Mouse (Mus musculus): ENCODE measurements around the gene Acox2. TPM values are rescaled to one million over a fixed set of nuclear protein-coding genes. Genes with fewer than 3 reads are reported as not detected.

The Acox2 gene
- polyA plus RNA-seq, 1 experiment from 2014 or later: 1.3 TPM

GRCm38 (mm10) chr14:8219876-8220275, 39.3 kb downstream of the Acox2 start:
- H3K4me3 ChIP-seq (ENCODE audit: low read length): no peak overlapping the region
- H3K9me3 ChIP-seq (ENCODE audit: control insufficient read depth, low read length): no peaks in the 10 kb centered on the region
- H3K27ac ChIP-seq (ENCODE audit: low read length): no peak overlapping the region
- no peak for ATAC-seq (ENCODE audit: low read depth)
- H3K9ac ChIP-seq (ENCODE audit: low read length): no peak overlapping the region
- H3K27me3 ChIP-seq (ENCODE audit: control insufficient read depth, insufficient read depth, low read depth, low read length): no peaks in the 10 kb centered on the region
- H3K36me3 ChIP-seq (ENCODE audit: control insufficient read depth, insufficient read depth, low read length): peaks cover 11% of the 10 kb centered on the region
- no peak overlapping the region for H3K4me2 ChIP-seq (ENCODE audit: low read depth, low read length)
- H3K4me1 ChIP-seq (replicated peaks; ENCODE audit: control insufficient read depth, insufficient read depth, low read length): peaks cover 14% of the 10 kb centered on the region
- WGBS: 77% methylated on average over 11 of the region's 11 CpGs

GRCm38 (mm10) chr14:8218730-8219380, 40.3 kb downstream of the Acox2 start:
- H3K4me2 ChIP-seq (ENCODE audit: low read depth, low read length): no peak overlapping the region
- no peak overlapping the region for H3K4me3 ChIP-seq (ENCODE audit: low read length)
- 49% methylated on average over 10 of the region's 10 CpGs for WGBS
- no peak overlapping the region for H3K27ac ChIP-seq (ENCODE audit: low read length)
- H3K27me3 ChIP-seq (ENCODE audit: control insufficient read depth, insufficient read depth, low read depth, low read length): no peaks in the 10 kb centered on the region
- peaks cover 9% of the 10 kb centered on the region for H3K36me3 ChIP-seq (ENCODE audit: control insufficient read depth, insufficient read depth, low read length)
- H3K9me3 ChIP-seq (ENCODE audit: control insufficient read depth, low read length): no peaks in the 10 kb centered on the region
- ATAC-seq (ENCODE audit: low read depth): no peak
- peaks cover 16% of the 10 kb centered on the region for H3K4me1 ChIP-seq (replicated peaks; ENCODE audit: control insufficient read depth, insufficient read depth, low read length)
- no peak overlapping the region for H3K9ac ChIP-seq (ENCODE audit: low read length)

DNA sequence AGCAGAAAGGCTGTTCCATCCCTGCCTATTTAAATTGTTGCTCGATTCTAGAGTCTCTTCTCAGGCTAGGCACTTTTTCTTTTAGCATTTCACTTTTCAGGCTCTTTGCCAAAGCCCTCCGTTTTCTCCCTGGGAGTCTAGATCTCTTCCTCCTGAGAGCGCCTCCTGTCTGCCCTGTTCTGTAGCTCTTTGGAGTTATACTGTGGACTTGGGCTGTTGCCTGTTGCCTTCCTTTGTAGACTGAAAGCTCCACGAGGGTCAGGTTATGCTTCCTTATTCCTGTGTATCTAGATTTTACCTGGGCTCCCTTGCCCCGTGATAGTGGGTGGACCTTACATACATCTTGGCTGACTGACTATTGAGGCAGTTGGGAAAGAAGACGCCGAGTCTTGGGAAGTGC, 40.9 kb downstream of the Acox2 start:
- Histone ChIP-seq H3K9me3 (ENCODE audit: control insufficient read depth, low read length) (no peaks in the 10 kb centered on the region), H3K4me3 (ENCODE audit: low read length) (no peak overlapping the region), H3K36me3 (ENCODE audit: control insufficient read depth, insufficient read depth, low read length) (peaks cover 7% of the 10 kb centered on the region), H3K27ac (ENCODE audit: low read length) (no peak overlapping the region), H3K27me3 (ENCODE audit: control insufficient read depth, insufficient read depth, low read depth, low read length) (no peaks in the 10 kb centered on the region), H3K4me2 (ENCODE audit: low read depth, low read length) (no peak overlapping the region), H3K4me1 (replicated peaks; ENCODE audit: control insufficient read depth, insufficient read depth, low read length) (peaks cover 16% of the 10 kb centered on the region), H3K9ac (ENCODE audit: low read length) (no peak overlapping the region)
- WGBS: 54% methylated on average over 7 of the region's 7 CpGs
- ATAC-seq (ENCODE audit: low read depth): no peak

- H3K4me1 ChIP-seq (replicated peaks; ENCODE audit: control insufficient read depth, insufficient read depth, low read length): peaks cover 16% of the 10 kb centered on the region
- WGBS: 57% methylated on average over 5 of the region's 5 CpGs
- H3K36me3 ChIP-seq (ENCODE audit: control insufficient read depth, insufficient read depth, low read length): peaks cover 2% of the 10 kb centered on the region; the same call in 1 of the 2 replicates
- no peaks in the 10 kb centered on the region for H3K27me3 ChIP-seq (ENCODE audit: control insufficient read depth, insufficient read depth, low read depth, low read length)
- no peaks in the 10 kb centered on the region for H3K9me3 ChIP-seq (ENCODE audit: control insufficient read depth, low read length)
- H3K4me2 ChIP-seq (ENCODE audit: low read depth, low read length): peak overlapping the region; percentile 93
- H3K4me3 ChIP-seq (ENCODE audit: low read length): peak overlapping the region; percentile 63
- H3K9ac ChIP-seq (ENCODE audit: low read length): no peak overlapping the region
- no peak for ATAC-seq (ENCODE audit: low read depth)
- no peak overlapping the region for H3K27ac ChIP-seq (ENCODE audit: low read length)
Observed at GRCm38 (mm10) chr14:8216100-8216499, 43.1 kb downstream of the Acox2 start.

DNA sequence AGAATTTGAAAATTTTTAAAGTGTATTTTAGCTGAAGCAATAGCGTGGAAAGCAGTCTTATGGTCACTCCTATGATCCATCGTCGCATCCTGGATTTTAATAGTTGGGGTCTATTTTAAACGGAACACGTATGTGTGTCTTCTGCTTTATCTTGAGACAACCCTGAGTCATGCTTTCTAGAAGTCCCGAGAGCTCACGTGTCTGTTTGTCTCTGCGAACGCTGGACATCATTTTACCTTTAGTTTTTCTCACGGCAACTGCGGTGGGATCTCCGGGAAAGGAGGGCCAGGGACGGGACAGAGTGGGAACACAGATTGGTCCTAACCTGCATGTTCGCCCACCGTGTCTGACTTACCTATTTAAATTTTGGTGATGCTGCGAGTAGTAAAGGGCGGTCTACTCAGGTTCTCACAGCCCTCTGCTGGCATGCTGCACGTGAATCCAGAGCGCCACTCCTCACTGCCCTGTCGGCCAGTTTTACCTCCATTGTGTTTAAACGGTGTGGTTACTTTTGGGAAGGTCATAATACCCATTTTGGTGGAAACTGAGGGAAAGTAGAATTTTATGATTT, 43.9 kb downstream of the Acox2 start:
- no peak for ATAC-seq (ENCODE audit: low read depth)
- H3K4me3 ChIP-seq (ENCODE audit: low read length): peak overlapping the region; percentile 63
- H3K4me2 ChIP-seq (ENCODE audit: low read depth, low read length): peak overlapping the region; percentile 93
- no peak overlapping the region for H3K27ac ChIP-seq (ENCODE audit: low read length)
- H3K4me1 ChIP-seq (replicated peaks; ENCODE audit: control insufficient read depth, insufficient read depth, low read length): peaks cover 16% of the 10 kb centered on the region
- no peaks in the 10 kb centered on the region for H3K36me3 ChIP-seq (ENCODE audit: control insufficient read depth, insufficient read depth, low read length)
- 23% methylated on average over 21 of the region's 21 CpGs for WGBS
- peak overlapping the region; percentile 18 for H3K9ac ChIP-seq (ENCODE audit: low read length)
- no peaks in the 10 kb centered on the region for H3K27me3 ChIP-seq (ENCODE audit: control insufficient read depth, insufficient read depth, low read depth, low read length)
- H3K9me3 ChIP-seq (ENCODE audit: control insufficient read depth, low read length): no peaks in the 10 kb centered on the region

DNA sequence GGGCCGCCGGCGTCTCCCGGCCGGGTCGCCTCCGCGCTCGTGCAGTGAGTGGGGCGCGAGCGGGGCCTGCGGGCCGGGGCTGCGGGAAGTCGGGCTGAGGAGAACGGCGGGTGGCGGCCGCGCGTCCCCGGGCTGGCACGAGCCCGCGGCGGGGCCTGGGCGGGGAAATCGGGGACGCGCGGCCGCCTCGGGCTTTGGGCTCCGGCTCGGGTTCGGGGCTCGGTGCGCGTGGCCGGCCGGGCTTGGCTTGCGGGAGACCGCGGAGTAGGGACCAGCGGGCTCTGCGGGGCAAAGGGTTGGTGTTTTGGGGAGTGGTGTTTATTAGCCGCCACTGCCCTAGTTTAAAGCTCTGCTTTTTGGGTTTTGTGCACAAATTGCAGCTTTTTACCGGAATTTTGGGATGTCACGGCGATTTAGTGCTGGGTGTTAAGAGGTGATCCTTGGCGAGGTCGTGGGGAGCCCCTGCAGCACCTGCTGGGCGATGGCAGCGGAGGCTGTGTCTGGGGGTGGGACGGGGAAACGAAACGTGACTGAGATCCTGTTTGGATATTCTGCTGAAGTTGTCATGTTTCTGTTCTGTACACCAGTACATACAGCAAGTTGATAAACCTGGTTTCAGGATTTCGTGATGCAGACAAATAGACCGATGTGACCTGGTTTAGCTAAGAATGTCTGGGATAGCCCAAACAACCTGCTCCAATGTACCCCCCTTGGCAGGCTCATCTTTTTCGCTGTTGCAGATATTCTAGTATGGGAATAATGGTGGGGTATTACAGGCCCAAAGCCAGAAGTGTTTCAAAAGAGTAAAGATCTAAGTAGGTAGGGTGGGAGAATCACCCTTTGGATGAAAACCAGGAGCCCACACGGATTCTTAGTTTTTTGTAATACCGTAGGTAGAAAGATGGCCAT, 44.6 kb downstream of the Acox2 start:
- Histone ChIP-seq H3K9me3 (ENCODE audit: control insufficient read depth, low read length) (no peaks in the 10 kb centered on the region), H3K27me3 (ENCODE audit: control insufficient read depth, insufficient read depth, low read depth, low read length) (no peaks in the 10 kb centered on the region), H3K4me1 (replicated peaks; ENCODE audit: control insufficient read depth, insufficient read depth, low read length) (peaks cover 16% of the 10 kb centered on the region), H3K4me3 (ENCODE audit: low read length) (peak overlapping the region; percentile 63), H3K36me3 (ENCODE audit: control insufficient read depth, insufficient read depth, low read length) (no peaks in the 10 kb centered on the region), H3K9ac (ENCODE audit: low read length) (peak overlapping the region; percentile 90), H3K4me2 (ENCODE audit: low read depth, low read length) (peak overlapping the region; percentile 93), H3K27ac (ENCODE audit: low read length) (peak overlapping the region; percentile 94)
- 2% methylated on average over 44 of the region's 63 CpGs for WGBS
- ATAC-seq (ENCODE audit: low read depth): peak; percentile 82

DNA sequence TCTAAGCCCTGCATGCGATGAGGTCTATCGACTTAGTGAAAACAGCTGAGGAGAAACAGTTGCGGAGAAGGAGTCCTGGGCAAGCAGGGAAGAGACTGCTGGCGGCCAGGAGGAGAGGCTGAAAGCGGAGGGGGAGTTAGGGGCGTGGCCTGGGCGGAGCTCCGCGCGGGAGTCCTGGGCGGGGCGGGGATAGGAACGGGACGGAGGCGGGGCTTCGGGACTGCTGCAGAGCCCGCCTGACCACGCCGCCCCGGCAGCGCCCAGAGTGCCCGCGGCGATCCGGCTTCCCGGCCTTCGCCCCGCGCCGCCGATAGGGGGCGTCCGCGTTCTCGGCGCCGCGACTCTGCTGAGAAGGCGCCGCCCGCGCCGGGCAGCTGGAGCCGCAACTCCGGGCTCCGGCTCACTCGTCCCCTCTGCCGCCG, 45.3 kb downstream of the Acox2 start, which contains the start of gene Kctd6:
Gene Kctd6, plus strand, starts transcription at position 338 of the 422 bp plus-strand sequence.
- H3K9ac ChIP-seq (ENCODE audit: low read length): peak within 1 kb of the TSS; percentile 90
- peaks cover 16% of the 10 kb centered on the region for H3K4me1 ChIP-seq (replicated peaks; ENCODE audit: control insufficient read depth, insufficient read depth, low read length)
- no peaks in the 10 kb centered on the region for H3K27me3 ChIP-seq (ENCODE audit: control insufficient read depth, insufficient read depth, low read depth, low read length)
- H3K4me2 ChIP-seq (ENCODE audit: low read depth, low read length): peak within 1 kb of the TSS; percentile 93
- ATAC-seq (ENCODE audit: low read depth): peak; percentile 99
- H3K9me3 ChIP-seq (ENCODE audit: control insufficient read depth, low read length): no peaks in the 10 kb centered on the region
- no peaks in the 10 kb centered on the region for H3K36me3 ChIP-seq (ENCODE audit: control insufficient read depth, insufficient read depth, low read length)
- peak within 1 kb of the TSS; percentile 63 for H3K4me3 ChIP-seq (ENCODE audit: low read length)
- 0% methylated on average over 13 of the region's 49 CpGs for WGBS
- H3K27ac ChIP-seq (ENCODE audit: low read length): peak within 1 kb of the TSS; percentile 94

GRCm38 (mm10) chr14:8212996-8213395, 46.2 kb downstream of the Acox2 start:
- H3K36me3 ChIP-seq (ENCODE audit: control insufficient read depth, insufficient read depth, low read length): no peaks in the 10 kb centered on the region
- ATAC-seq (ENCODE audit: low read depth): no peak
- no peak overlapping the region for H3K4me2 ChIP-seq (ENCODE audit: low read depth, low read length)
- no peak overlapping the region for H3K4me3 ChIP-seq (ENCODE audit: low read length)
- no peaks in the 10 kb centered on the region for H3K9me3 ChIP-seq (ENCODE audit: control insufficient read depth, low read length)
- H3K27me3 ChIP-seq (ENCODE audit: control insufficient read depth, insufficient read depth, low read depth, low read length): no peaks in the 10 kb centered on the region
- no peak overlapping the region for H3K9ac ChIP-seq (ENCODE audit: low read length)
- peaks cover 16% of the 10 kb centered on the region for H3K4me1 ChIP-seq (replicated peaks; ENCODE audit: control insufficient read depth, insufficient read depth, low read length)
- no peak overlapping the region for H3K27ac ChIP-seq (ENCODE audit: low read length)
- WGBS: 73% methylated on average over 2 of the region's 2 CpGs

DNA sequence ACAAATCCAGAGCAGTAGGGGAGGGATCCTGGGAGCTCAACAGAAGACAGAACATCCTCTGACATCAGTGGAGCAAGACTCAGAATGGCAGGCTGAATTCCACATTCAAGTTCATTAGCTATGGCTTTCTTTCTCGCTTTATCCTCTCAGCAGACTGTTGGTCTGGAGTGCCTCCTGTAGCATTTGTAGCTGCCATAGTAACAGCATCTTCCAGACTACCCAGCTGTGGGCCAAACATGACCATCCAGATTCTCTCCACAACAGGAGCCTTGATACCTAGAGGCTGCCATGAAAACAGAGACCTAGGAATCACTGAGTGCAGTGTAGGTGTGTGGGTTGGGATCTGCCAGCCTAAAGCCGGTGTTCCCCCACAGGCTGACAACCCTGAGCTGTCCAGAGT, 49.3 kb downstream of the Acox2 start:
- 88% methylated on average over 2 of the region's 2 CpGs for WGBS

More for the DNA sequence above, 49.3 kb downstream of the Acox2 start:
- H3K4me3 ChIP-seq (ENCODE audit: low read length): no peak overlapping the region
- ATAC-seq (ENCODE audit: low read depth): no peak
- H3K27ac ChIP-seq (ENCODE audit: low read length): no peak overlapping the region
- H3K36me3 ChIP-seq (ENCODE audit: control insufficient read depth, insufficient read depth, low read length): no peaks in the 10 kb centered on the region
- no peaks in the 10 kb centered on the region for H3K27me3 ChIP-seq (ENCODE audit: control insufficient read depth, insufficient read depth, low read depth, low read length)
- no peaks in the 10 kb centered on the region for H3K9me3 ChIP-seq (ENCODE audit: control insufficient read depth, low read length)
- H3K4me1 ChIP-seq (replicated peaks; ENCODE audit: control insufficient read depth, insufficient read depth, low read length): peaks cover 2% of the 10 kb centered on the region
- H3K4me2 ChIP-seq (ENCODE audit: low read depth, low read length): no peak overlapping the region
- no peak overlapping the region for H3K9ac ChIP-seq (ENCODE audit: low read length)
